Mouse (Mus musculus) heart, postnatal 36 days (tissue): ENCODE measurements at regions not wholly inside any gene's neighbourhood (a gene's known extent, or its start where the extent isn't known, plus 50 kb on each side); places are given as distances from the start of the nearest gene placed in this dataset.

ENCODE experiments used
- DNase-seq, 2 experiments: peaks; one replicate each; pipeline ENCODE4 v3.0.0; 2021 to 2022
- intact Hi-C: fragments of 180-260 bp; cut with DNase I; formaldehyde crosslinking; loops from one replicate; pipeline ENCODE4 v1.15.1; 2025

DNA sequence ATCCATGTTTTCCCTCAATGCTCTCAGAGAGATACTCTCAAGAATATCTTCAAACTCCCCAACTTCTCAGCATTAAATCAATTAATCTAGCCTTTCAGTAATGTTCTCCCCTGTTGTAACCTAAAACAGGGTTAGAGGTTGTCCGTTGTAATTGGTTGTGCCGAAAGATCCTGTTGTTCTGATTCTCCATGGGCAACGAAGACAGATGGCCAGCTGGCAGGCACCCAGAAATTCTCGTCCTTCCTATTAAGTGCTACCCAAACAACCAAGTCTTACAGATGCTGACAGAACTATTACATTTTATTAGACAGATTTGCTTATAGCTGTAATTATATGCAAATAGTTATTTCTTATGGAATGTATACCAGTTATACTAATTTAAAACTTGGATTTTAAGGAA is 225.9 kb upstream of the Tacr3 start:
- no peak for DNase-seq
- intact Hi-C loops = no loop called here

DNA sequence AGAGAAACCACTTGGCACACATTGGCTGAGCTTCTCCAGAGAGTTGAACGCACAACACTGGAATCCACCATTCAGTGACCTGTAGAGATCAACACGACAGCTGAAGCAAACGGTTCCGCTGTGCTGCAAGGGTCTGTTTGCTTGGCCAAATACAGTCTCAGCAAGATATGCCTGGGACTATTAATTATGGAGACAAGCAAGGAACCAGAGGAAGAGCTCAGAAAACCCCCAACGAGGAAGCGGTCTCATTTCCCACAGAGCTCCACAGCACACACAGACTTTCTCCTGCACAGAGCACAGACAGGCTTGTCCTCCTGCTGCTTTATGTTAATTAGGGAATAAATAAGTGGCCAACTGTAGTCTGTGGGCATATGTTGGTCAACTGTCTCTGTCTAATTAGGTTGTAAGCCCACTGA is 223.4 kb upstream of the Tacr3 start:
- intact Hi-C loops = no loop called here
- no peak for DNase-seq

DNA sequence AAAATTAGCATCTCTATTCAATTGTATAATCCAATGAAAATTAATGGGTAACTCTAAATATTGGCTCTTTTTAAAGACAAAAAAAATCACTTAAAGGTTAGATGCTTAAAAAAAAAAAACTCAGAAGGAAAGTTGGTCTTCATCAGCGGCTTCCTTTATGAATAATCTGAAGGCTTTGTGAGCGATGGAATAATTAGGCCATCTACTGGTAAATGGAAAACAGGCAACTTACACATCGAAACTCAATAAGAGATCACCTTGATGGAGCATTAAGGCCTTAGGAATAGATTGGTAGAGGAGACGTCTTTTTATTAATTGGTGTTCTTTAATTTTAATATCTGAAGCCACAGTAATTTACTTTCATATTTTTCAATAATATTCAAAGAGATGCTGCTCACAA is 218.6 kb upstream of the Tacr3 start:
- intact Hi-C loops = loop anchor here (5.0 kb wide), 1 partner anchor 733 kb away; no protein-coding TSS in a partner anchor
- no peak for DNase-seq

DNA sequence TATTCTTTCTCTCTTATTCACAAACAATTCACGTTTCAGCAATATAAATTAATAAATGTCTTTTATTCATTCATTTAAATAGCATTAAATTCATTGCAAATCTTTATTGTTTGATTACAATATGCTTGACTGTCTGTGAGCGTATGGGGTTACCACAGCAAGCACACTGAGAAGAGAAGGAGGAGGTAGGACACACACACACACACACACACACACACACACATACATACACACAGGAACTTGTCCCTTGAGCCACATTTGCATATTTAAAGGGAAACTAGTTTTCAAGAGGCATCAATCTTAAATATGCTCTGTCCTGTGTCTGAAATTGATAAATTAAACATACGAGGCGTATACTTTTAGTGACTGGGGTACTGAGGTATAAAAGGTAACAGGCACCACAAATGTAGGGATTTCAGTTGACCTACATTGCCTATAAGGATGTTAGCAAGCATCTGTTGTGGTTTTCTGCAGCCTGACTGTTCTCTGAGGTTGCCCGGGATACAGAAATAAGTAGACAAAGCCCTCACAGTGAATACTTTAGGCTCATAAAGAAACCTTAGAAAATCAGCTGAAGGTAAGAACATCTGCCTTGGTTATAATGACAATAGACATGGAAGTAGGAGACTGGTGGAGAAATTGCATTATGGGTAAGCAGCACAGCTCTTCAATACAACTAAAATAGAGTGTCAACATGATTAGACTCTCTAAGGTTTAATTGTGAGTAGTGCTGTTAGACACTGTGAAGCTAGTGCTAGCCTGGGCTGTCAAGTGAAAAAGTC is 217.1 kb upstream of the Tacr3 start:
- intact Hi-C loops = loop anchor here (5.0 kb wide), 1 partner anchor 734 kb away; no protein-coding TSS in a partner anchor
- DNase-seq = no peak

DNA sequence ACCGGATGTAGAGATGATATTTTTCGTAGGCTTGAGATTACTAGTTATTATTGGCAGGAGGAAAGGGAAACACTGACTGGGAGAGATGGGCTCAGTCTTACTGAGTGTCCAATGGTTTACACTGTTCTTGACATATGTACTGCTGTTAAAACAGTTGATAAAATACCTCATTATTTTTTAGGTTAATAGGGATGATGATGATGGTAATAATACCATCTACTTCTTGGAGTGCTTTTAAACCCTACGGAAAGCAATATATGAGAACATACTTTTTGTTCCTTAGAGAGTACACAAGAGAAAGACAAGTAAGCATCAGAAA is 216.6 kb upstream of the Tacr3 start:
- intact Hi-C loops = loop anchor here (5.0 kb wide), 1 partner anchor 735 kb away; no protein-coding TSS in a partner anchor
- DNase-seq = no peak

DNA sequence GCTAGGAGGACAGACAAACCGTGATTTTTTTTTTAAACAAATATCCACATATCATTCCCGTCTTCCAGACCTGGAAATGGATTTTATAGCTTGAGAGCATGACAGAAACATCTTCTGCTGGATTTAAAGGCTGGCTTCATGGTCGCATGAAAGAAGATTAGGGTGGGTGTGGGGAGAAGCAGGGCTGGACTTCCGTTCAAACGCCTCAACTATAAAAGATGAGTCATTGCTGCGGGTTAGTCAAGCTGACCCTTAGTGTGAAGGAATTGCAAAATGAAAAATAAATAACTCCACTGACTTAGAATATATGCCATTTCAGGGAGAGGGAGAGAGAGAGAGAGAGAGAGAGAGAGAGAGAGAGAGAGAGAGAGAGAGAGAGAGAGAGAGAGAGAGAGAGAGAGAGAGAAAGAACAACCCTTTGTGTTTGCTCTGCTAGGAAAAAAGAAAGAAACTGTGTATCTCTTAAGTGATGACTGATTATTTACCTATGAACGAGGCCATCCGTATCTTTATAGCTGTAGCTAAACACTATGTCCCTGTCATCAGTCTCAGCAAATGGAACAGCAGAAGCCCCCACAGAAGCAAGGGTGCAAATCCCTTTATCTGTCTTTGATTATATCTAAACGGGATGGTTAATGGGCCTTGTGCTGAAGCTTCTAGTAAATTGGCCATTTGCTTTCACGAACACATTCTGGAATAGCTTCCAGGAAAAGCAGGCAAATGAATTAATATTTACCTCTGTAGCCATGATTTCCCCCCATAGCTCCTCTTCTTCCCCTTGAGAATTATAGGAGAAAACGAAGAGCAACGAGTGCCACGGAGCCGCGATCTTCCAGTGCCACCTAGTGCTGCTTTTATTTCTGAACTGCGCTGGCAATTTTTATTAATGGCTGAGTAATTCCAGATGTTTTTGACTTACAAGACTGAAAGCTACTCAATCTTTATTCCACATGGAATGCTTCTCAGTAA is 199.4 kb upstream of the Tacr3 start:
- peak; percentile 4 to 16 for DNase-seq
- intact Hi-C loops = loop anchor here (1.0 to 10.0 kb wide), 4 partner anchors 295 to 1317 kb away; partner anchors contain the start of gene Ppa2

DNA sequence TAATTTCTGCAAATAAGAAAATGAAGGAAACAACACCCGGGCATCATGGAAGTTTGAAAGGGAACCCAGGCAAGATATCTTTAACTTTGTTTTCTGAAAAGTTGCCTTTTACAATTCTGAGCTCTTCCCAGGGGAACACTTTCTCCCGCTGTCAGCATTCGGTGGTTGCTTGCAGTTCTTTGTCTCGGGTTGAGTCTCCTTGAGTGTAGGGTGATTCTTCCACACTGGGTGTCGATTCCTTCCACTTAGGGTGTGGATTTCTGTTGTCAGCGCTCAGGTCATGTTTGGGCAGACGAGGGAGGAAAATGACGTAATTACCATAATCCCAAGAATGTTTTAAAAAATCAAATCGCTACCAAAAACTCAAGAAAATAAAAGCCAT is 198.7 kb upstream of the Tacr3 start:
- no peak for DNase-seq
- intact Hi-C loops = no loop called here

DNA sequence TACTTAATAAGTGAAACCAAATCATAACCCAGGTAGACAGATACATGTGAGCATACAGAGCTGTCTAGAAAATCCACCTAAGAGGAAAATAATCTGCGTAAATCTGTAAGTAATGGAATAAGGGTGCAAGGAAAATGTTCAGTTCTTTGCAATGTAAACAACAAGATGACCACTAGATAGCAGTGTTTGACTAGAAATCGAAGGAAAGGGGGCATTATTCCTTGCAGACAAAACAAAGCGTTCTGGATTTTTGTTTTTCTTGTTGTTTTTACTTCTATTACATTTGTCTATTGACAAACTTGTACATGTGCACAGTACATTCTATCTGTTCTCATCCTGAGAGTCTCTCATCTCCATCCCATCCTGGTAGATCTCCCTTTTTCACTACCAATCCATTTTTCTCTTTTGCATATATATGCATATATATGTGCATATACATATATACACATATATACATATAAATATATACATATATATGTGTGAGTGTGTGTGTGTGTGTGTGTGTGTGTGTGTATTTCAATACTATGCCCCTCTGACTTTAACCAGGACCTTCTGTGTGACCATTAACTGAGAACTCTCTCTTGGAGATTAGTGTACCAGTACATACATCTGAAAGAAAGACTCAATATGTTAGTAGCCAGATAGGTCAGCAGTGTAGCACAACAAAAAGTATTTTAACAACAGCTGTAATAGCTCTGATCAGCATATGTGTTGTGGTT is 179.9 kb upstream of the Tacr3 start:
- no peak for DNase-seq
- intact Hi-C loops = no loop called here

DNA sequence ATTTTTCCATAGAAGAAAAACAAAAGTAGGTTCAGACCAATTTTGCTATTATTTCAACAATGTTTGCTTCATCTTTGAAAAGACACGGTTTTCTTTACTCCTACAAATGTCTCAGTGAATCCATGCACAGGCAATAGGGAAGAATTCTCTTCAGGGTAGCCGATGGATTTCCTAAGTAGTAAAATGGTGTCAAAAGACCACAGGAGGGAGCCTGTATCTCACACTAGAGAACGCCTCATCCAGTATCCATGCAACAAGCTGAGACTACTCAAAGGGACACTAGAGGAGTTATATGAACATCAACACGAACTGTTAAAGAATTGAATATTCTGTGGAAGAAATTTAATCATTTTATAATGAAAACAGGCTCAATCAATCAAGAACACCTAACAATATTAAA is 174.8 kb upstream of the Tacr3 start:
- no peak for DNase-seq
- intact Hi-C loops = loop anchor here (5.0 kb wide), 1 partner anchor 553 kb away; no protein-coding TSS in a partner anchor

DNA sequence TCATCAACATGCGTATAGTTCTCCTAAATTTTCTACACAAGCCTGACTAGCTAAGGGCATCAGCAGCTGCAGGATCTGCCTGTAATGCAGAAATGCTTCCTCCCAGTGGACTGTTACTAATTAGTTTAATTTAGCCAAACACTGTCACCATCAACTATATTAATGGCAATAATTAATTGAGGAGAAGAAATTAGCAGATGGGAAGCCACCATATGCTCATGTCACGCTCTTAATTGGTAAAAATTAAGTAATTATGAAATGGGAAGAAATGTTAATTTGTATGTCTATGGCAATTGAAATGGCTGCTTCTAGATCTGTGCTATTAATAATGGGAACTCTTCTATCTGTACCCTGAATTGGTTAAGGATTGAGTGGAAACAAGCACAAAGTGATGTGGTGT is 133.9 kb upstream of the Tacr3 start:
- intact Hi-C loops = no loop called here
- DNase-seq = no peak

DNA sequence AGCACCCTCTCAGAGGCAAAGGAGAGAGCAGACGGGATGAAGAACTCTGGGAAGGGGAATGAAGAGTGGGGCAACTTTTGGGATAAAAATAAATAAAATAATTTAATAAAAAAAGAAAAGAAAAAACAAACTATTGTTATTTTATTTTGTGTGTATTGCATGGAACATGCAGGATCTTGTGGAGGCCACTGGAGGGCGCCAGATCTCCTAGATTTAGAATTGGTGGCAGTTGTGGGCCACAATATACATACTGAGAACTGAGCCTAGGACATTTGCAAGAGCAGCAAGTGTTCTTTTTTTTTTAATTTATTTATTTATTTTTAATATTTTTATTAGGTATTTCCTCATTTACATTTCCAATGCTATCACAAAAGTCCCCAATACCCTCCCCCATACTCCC is 110.2 kb upstream of the Tacr3 start:
- intact Hi-C loops = no loop called here
- no peak for DNase-seq

DNA sequence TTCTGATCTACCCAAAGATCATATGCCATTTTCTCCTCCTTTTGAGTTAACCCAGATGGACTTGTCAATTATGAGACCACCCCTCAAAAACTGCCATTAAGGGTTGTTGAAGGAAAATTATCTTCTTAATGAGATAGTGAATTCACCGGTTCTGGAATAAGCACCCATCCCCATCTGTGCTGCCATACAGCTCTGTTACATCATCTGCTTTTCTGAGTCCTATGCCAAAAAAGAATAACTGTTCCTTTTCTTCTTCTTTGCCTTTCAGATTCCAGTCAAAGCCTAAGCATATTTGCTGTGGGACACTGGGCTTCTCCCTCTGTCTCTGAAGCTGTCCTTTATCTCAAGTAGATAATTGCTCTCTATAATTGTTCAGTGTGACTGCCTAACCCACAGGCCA is 93.1 kb upstream of the Tacr3 start:
- no peak for DNase-seq
- intact Hi-C loops = no loop called here

DNA sequence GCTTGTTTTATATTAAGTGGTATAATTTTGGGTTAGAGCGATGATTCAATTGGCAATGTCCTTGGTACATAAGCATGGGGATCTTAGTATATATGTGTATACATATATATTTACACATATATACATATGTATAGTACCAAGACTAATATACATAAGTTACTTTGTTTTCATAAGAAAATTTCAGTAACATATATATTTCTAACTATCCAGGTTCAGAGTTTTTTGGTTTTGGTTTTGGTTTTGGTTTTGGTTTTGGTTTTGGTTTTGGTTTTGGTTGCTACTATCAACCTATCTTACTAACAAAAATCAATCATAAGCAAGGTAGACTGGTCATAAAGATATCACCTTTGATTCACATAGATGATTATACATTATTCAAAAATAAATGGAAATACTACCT is 67.7 kb upstream of the Tacr3 start:
- no peak for DNase-seq
- intact Hi-C loops = no loop called here

DNA sequence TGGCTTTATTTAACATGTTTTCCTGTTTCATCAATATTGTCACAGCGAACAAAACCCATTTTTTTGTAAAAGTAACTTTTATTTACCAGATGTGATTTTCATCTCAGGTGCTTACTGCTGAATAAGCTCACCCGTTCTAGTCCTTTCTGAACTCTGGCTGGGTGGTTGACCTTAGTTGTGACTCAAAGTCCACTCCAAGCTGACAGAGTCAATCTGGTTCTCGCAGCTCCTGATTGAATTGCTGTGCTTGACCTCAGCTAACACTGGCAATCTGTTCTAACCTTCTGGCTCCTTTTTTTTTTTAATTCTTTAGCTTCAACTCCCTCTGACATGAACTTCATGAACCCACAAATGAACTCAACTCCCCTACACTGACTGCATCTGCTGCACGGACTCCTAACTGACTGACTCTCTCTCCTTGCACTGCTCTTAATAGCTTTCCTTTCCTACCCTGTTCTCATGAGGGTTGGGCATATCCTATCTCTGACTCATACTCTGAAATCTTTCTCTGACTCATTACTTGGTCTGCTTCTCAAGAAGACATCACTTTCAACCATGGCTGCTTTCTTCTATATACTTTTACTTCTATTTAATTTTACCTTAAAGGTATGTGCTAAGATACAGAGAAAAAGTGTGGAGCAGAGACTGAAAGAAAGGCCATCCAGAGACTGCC is 65.4 kb upstream of the Tacr3 start:
- intact Hi-C loops = no loop called here
- no peak for DNase-seq
